Mouse (Mus musculus): ENCODE measurements around the gene Olfr298. TPM values are rescaled to one million over a fixed set of nuclear protein-coding genes. Genes with fewer than 3 reads are reported as not detected.

Gene Olfr298
- not detected in 2 replicates for polyA plus RNA-seq (2012; rRNA removed)

DNA sequence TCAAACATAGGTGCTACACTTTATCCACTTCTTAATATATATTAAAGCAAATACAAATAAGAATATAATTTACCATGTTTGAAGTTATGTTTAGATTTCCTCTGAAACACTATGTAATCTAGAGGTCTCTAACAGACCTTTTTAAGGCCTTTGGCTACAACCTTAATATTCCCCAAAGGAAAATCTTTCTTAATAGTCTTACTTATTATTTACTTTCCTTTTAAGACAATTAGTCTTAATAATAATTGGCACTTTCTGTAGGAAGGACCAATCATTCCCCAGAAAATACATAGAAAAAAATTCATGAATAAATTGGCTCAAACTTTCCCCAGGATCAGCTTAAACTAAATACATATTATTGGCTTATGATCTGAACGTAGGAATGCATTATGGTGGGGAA, at the start of gene Olfr298:
Gene Olfr298 (minus strand): TSS at position 101 of the 400 bp plus-strand sequence.
- Histone ChIP-seq H3K4me1 (ENCODE audit: control insufficient read depth, insufficient read depth, insufficient read length) (no peaks in the 10 kb centered on the region), H3K4me3 (ENCODE audit: extremely low read depth, insufficient read depth, insufficient read length) (no peak within 1 kb of the TSS), H3K27me3 (ENCODE audit: control insufficient read depth, insufficient read depth, low read length) (no peaks in the 10 kb centered on the region), H3K27ac (ENCODE audit: insufficient read depth, low read length) (no peak within 1 kb of the TSS), H3K36me3 (ENCODE audit: control insufficient read depth, insufficient read depth, low read length) (no peaks in the 10 kb centered on the region)
- 72% methylated on average over 1 of the region's 1 CpGs for WGBS
- TF ChIP-seq CTCF (IDR thresholded peaks at IDR 0.05; ENCODE audit: extremely low read depth, insufficient read depth, insufficient read length, insufficient replicate concordance) (no peak), POLR2A (IDR thresholded peaks at IDR 0.05; ENCODE audit: low read depth, low read length) (no peak)
- DNase-seq (ENCODE audit: low read depth in 1 of 2, low spot score in 2 of 2) = no peak

DNA sequence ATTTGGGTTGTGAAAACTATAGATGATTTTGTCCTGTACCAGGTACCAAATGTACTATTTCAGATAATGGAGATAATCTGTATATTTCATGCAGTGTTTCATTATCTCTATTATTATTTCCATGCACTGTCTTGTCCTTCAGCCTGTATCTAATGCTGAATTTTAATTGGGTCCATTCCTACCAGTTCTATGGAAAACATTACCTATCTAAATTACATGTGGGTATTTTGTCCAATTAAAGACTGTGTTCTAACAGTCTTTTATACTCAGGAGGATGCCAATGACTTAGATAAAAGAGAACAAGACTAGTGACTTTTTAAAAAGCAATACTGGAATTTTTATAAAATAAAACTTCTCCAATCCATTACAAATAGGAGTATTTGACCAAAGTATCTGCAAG, 27.4 kb upstream of the Olfr298 start, which contains the start of gene Olfr297:
Gene Olfr297 (plus strand): TSS at position 301 of the 400 bp plus-strand sequence.
- Histone ChIP-seq H3K4me3 (ENCODE audit: extremely low read depth, insufficient read depth, insufficient read length) (no peak within 1 kb of the TSS), H3K27ac (ENCODE audit: insufficient read depth, low read length) (no peak within 1 kb of the TSS), H3K27me3 (ENCODE audit: control insufficient read depth, insufficient read depth, low read length) (no peaks in the 10 kb centered on the region), H3K4me1 (ENCODE audit: control insufficient read depth, insufficient read depth, insufficient read length) (no peaks in the 10 kb centered on the region), H3K36me3 (ENCODE audit: control insufficient read depth, insufficient read depth, low read length) (no peaks in the 10 kb centered on the region)
- TF ChIP-seq POLR2A (IDR thresholded peaks at IDR 0.05; ENCODE audit: low read depth, low read length) (no peak), CTCF (IDR thresholded peaks at IDR 0.05; ENCODE audit: extremely low read depth, insufficient read depth, insufficient read length, insufficient replicate concordance) (no peak)
- DNase-seq (ENCODE audit: low read depth in 1 of 2, low spot score in 2 of 2) = no peak

- WGBS = 79% methylated on average over 1 of the region's 1 CpGs
- Histone ChIP-seq H3K27me3 (ENCODE audit: control insufficient read depth, insufficient read depth, low read length) (no peaks in the 10 kb centered on the region), H3K36me3 (ENCODE audit: control insufficient read depth, insufficient read depth, low read length) (no peaks in the 10 kb centered on the region), H3K27ac (ENCODE audit: insufficient read depth, low read length) (no peak within 1 kb of the TSS), H3K4me3 (ENCODE audit: extremely low read depth, insufficient read depth, insufficient read length) (no peak within 1 kb of the TSS), H3K4me1 (ENCODE audit: control insufficient read depth, insufficient read depth, insufficient read length) (no peaks in the 10 kb centered on the region)
- no peak for TF ChIP-seq CTCF (IDR thresholded peaks at IDR 0.05; ENCODE audit: extremely low read depth, insufficient read depth, insufficient read length, insufficient replicate concordance)
- TF ChIP-seq POLR2A (IDR thresholded peaks at IDR 0.05; ENCODE audit: low read depth, low read length) = no peak
- DNase-seq (ENCODE audit: low read depth in 1 of 2, low spot score in 2 of 2) = no peak
Measured at GRCm38 (mm10) chr7:86459621-86460020, 32.7 kb downstream of the Olfr298 start, which contains the start of gene Olfr299. Olfr299 (plus strand) TSS chr7:86459921.

Other genes with a start within 250 kb of the Olfr298 start
- gene Vmn2r76, start 246.2 kb downstream of the Olfr298 start, polyA plus RNA-seq (2012; rRNA removed) = not detected in 2 replicates
- gene Olfr310, start 215.3 kb downstream of the Olfr298 start, polyA plus RNA-seq (2012; rRNA removed) = not detected in 2 replicates
- not detected in 2 replicates for gene Olfr309, start 178.8 kb downstream of the Olfr298 start, polyA plus RNA-seq (2012; rRNA removed)
- gene Olfr308, start 166.9 kb downstream of the Olfr298 start, polyA plus RNA-seq (2012; rRNA removed) = not detected in 2 replicates
- gene Olfr307, start 154.9 kb downstream of the Olfr298 start, polyA plus RNA-seq (2012; rRNA removed) = not detected in 2 replicates
- not detected in 2 replicates for gene Olfr305, start 125.6 kb downstream of the Olfr298 start, polyA plus RNA-seq (2012; rRNA removed)
- gene Olfr304, start 105.8 kb downstream of the Olfr298 start, polyA plus RNA-seq (2012; rRNA removed) = not detected in 2 replicates
- gene Olfr303, start 94.7 kb downstream of the Olfr298 start, polyA plus RNA-seq (2012; rRNA removed) = not detected in 2 replicates
- gene Olfr301, start 88.6 kb downstream of the Olfr298 start, polyA plus RNA-seq (2012; rRNA removed) = not detected in 2 replicates
- not detected in 2 replicates for gene Olfr299, start 32.6 kb downstream of the Olfr298 start, polyA plus RNA-seq (2012; rRNA removed)
- not detected in 2 replicates for gene Olfr297, start 27.5 kb upstream of the Olfr298 start, polyA plus RNA-seq (2012; rRNA removed)
- gene Olfr295, start 91.4 kb upstream of the Olfr298 start, polyA plus RNA-seq (2012; rRNA removed) = not detected in 2 replicates
- gene Olfr294, start 124.2 kb upstream of the Olfr298 start, polyA plus RNA-seq (2012; rRNA removed) = not detected in 2 replicates
- gene Olfr293, start 156.6 kb upstream of the Olfr298 start, polyA plus RNA-seq (2012; rRNA removed) = not detected in 2 replicates
- gene Olfr292, start 195.8 kb upstream of the Olfr298 start, polyA plus RNA-seq (2012; rRNA removed) = not detected in 2 replicates

All from spleen, adult 2 months (tissue).